Mouse (Mus musculus) gastrocnemius, adult 18-20 months (tissue): ENCODE data around the gene Antxrl. TPM values are rescaled to one million over a fixed set of nuclear protein-coding genes. Genes with fewer than 3 reads are reported as not detected.

Experiments
- DNase-seq: peaks from one replicate; pipeline ENCODE4 v3.0.0; 2021; ENCODE audit warnings: low spot score
- total RNA-seq, 2 experiments: library from RNA; stranded (reverse); gene quantifications; 2 replicates each; pipeline ENCODE4 v1.2.3; 2021

Antxrl gene
- total RNA-seq, 2 experiments from 2014 or later, result not detected

- DNase-seq, result no peak
Observed at GRCm38 (mm10) chr14:34103855-34104254, 51.3 kb downstream of the Antxrl start.

DNA sequence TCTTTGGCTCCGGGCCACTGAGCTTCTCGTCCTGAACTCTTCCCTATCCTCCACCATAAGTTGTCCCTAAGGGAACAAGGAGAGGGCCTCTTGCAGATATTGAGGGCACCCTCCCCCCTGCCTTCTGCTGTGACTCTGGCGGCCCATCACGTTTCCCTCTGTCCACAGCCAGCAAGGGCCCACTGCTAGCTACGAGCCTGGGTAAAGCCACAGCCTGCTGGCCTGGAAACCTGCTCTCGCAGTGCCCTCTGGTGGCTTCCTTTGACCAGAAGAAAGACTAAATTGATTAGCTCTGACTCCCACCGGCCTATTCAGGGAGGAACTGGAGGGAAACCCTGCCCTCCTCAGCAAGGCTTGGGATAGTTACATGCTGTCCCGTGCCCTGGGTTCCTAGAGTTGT, 52.4 kb downstream of the Antxrl start:
- DNase-seq, result peak; percentile 69

GRCm38 (mm10) chr14:34106389-34107062, 54.0 kb downstream of the Antxrl start:
- peak; percentile 17 for DNase-seq

DNA sequence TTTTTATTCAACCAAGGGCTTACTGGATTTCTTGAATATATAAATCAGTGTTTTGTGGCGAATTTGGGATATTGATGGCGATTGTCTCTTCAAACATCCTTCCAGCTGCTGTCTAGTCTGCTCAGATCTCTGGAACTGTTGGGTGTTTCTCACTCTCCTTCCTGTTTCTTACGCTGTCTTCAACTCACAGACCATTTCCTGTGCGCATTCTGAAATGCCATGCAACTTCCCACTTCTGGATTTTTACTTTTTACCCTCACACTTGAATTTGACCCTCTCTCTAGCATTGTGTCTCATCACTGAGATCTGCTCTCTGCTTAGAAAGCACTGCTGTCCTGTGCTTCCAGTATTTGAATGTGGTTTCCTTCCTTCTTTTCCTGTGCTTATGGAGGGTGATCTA, 55.1 kb downstream of the Antxrl start:
- DNase-seq, result no peak

DNA sequence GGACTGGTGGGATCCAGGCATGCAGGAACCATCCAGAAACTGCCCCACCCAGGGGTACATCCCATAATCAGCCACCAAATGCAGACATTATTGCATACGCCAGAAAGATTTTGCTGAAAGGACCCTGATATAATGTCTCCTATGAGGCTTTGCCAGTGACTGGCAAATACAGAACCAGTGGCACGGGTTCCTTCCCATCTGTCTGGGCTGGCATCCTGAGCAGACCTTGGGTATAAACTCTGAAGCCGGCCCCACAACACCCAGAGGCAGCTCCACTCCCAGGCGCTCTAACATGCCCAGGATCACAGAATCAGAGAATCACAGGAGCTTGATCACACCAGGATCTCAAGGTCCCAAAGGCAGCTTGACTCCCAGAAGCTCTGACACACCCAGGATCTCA, 61.8 kb downstream of the Antxrl start:
- DNase-seq, result no peak

DNA sequence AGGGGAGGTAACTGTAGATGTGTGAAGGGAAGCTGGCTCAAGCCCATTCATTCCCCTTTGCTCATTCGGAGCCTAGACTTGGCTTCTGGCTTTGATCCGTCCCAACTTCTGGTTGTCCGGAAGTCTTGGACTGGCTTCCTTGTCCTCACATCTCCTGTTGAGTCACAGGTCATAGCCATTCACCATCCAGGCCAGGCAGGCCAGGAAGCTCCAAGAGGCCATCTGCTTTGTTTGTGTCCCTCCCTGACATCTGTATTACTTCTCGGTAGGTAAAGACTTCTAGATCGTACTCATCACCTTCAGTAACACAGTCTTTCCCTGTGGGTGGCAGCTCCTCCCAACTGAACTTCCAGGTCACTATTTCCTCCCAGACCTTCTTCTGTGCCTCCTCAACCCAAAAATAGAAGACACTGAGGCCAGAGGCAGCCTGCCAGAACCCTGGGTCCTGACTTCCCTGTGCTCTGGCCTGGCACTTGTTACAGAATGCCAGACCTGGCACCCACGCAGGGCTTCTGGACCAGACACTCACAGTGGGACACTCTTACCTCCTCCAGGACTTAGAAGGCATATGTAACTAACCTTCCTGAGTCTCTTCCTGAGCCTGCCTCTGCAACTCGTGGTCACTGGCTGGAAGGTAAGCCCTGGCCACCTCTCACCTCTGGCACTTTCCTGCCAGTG, 66.7 kb downstream of the Antxrl start:
- DNase-seq, result no peak

- no peak for DNase-seq
Observed at GRCm38 (mm10) chr14:34120016-34120910, 67.8 kb downstream of the Antxrl start.

DNA sequence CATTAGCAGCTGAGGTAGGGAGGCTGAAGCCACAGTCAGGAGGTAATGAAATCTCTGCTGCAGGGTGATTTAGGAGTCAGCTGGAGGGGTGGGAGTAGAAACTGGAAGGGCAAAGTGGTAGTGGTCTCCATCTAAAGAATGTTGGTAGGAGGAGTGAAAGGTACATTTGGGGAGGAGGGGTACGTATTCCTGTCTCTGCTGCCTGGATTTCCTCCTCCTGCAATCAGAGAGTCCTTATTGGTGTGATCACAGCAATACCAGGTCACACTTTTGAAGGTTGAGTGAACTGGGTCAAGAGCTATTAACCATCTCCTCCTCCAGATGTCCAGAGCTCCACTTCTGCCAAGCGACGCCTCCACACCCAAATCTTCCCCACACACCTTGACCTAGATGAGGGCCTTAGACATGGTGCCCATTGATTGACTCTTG, 68.4 kb downstream of the Antxrl start:
- no peak for DNase-seq

- no peak for DNase-seq
Observed at GRCm38 (mm10) chr14:34121691-34122090, 69.2 kb downstream of the Antxrl start.

Other genes starting within 250 kb of the Antxrl start
- gene Gdf10, start 129.1 kb upstream of the Antxrl start, total RNA-seq, result 1 to 10 TPM; 1.2 TPM
- not detected for gene Gdf2, start 111.7 kb upstream of the Antxrl start, total RNA-seq
- not detected for gene Rbp3, start 98.7 kb upstream of the Antxrl start, total RNA-seq
- gene Zfp488, start 73.9 kb upstream of the Antxrl start, total RNA-seq, result not detected
- gene Gm30083, start 37.5 kb upstream of the Antxrl start, total RNA-seq, result not detected
- gene Gm5460, start 35.9 kb upstream of the Antxrl start, total RNA-seq, result not detected
- gene Anxa8, start 33.3 kb downstream of the Antxrl start, total RNA-seq, result 1 to 10 TPM in 1 of 2 experiments, under 1 TPM in 1; 0.88 to 1.0 TPM
- gene A630023A22Rik, start 50.0 kb downstream of the Antxrl start, total RNA-seq, result not detected
- under 1 TPM in 1 of 2 experiments, not detected in 1; 0.07 TPM for gene Npy4r, start 99.8 kb downstream of the Antxrl start, total RNA-seq
- under 1 TPM; 0.02 TPM for gene Gprin2, start 148.9 kb downstream of the Antxrl start, total RNA-seq
- under 1 TPM; 0.24 to 0.30 TPM for gene Syt15, start 166.9 kb downstream of the Antxrl start, total RNA-seq